Mouse (Mus musculus): ENCODE measurements around the gene Pam.

The Pam gene

GRCm38 (mm10) chr1:97916218-97916970 lies 179.1 kb downstream of the Pam start:
- no peak for DNase-seq (ENCODE audit: low read depth, low spot score)

GRCm38 (mm10) chr1:97915726-97916125 lies 179.7 kb downstream of the Pam start:
- no peak for DNase-seq (ENCODE audit: low read depth, low spot score)

- DNase-seq (ENCODE audit: low read depth, low spot score) = no peak
These were observed 184.6 kb downstream of the Pam start for GRCm38 (mm10) chr1:97910874-97911273.

GRCm38 (mm10) chr1:97909561-97909960 lies 185.9 kb downstream of the Pam start:
- DNase-seq (ENCODE audit: low read depth, low spot score) = no peak

GRCm38 (mm10) chr1:97908736-97909135 lies 186.7 kb downstream of the Pam start:
- no peak for DNase-seq (ENCODE audit: low read depth, low spot score)

- no peak for DNase-seq (ENCODE audit: low read depth, low spot score)
These were observed 191.5 kb downstream of the Pam start for GRCm38 (mm10) chr1:97903912-97904460.

GRCm38 (mm10) chr1:97902830-97903229 lies 192.6 kb downstream of the Pam start:
- no peak for DNase-seq (ENCODE audit: low read depth, low spot score)

GRCm38 (mm10) chr1:97900559-97901153 lies 194.8 kb downstream of the Pam start:
- DNase-seq (ENCODE audit: low read depth, low spot score) = no peak

- DNase-seq (ENCODE audit: low read depth, low spot score) = no peak
These were observed 207.9 kb downstream of the Pam start for GRCm38 (mm10) chr1:97887511-97887910.

- no peak for DNase-seq (ENCODE audit: low read depth, low spot score)
These were observed 211.9 kb downstream of the Pam start for GRCm38 (mm10) chr1:97883498-97883897.

GRCm38 (mm10) chr1:97877037-97877436 lies 218.4 kb downstream of the Pam start:
- DNase-seq (ENCODE audit: low read depth, low spot score) = no peak

- DNase-seq (ENCODE audit: low read depth, low spot score) = no peak
These were observed 221.9 kb downstream of the Pam start for GRCm38 (mm10) chr1:97873490-97874054.

- no peak for DNase-seq (ENCODE audit: low read depth, low spot score)
These were observed 223.0 kb downstream of the Pam start for GRCm38 (mm10) chr1:97872493-97872892.

GRCm38 (mm10) chr1:97872072-97872471 lies 223.4 kb downstream of the Pam start:
- no peak for DNase-seq (ENCODE audit: low read depth, low spot score)

GRCm38 (mm10) chr1:97864135-97864534 lies 231.3 kb downstream of the Pam start:
- DNase-seq (ENCODE audit: low read depth, low spot score) = no peak

GRCm38 (mm10) chr1:97863140-97863539 lies 232.3 kb downstream of the Pam start:
- DNase-seq (ENCODE audit: low read depth, low spot score) = no peak

- DNase-seq (ENCODE audit: low read depth, low spot score) = no peak
These were observed 232.7 kb downstream of the Pam start for GRCm38 (mm10) chr1:97862734-97863133.

- no peak for DNase-seq (ENCODE audit: low read depth, low spot score)
These were observed 241.2 kb downstream of the Pam start for GRCm38 (mm10) chr1:97854256-97854655.

GRCm38 (mm10) chr1:97851601-97852175 lies 243.8 kb downstream of the Pam start:
- DNase-seq (ENCODE audit: low read depth, low spot score) = no peak

- DNase-seq (ENCODE audit: low read depth, low spot score) = peak; percentile 16
These were observed 246.7 kb downstream of the Pam start for GRCm38 (mm10) chr1:97848601-97849241.

- no peak for DNase-seq (ENCODE audit: low read depth, low spot score)
These were observed 252.0 kb downstream of the Pam start for GRCm38 (mm10) chr1:97843220-97843992.

Data from embryo, embryonic 11.5 days (tissue).